Mouse (Mus musculus): Measurements from ENCODE around the gene Spef2. TPM values are rescaled to one million over a fixed set of nuclear protein-coding genes. Genes with fewer than 3 reads are reported as not detected.

The Spef2 gene
- polyA plus RNA-seq (2012): not detected in 2 replicates

DNA sequence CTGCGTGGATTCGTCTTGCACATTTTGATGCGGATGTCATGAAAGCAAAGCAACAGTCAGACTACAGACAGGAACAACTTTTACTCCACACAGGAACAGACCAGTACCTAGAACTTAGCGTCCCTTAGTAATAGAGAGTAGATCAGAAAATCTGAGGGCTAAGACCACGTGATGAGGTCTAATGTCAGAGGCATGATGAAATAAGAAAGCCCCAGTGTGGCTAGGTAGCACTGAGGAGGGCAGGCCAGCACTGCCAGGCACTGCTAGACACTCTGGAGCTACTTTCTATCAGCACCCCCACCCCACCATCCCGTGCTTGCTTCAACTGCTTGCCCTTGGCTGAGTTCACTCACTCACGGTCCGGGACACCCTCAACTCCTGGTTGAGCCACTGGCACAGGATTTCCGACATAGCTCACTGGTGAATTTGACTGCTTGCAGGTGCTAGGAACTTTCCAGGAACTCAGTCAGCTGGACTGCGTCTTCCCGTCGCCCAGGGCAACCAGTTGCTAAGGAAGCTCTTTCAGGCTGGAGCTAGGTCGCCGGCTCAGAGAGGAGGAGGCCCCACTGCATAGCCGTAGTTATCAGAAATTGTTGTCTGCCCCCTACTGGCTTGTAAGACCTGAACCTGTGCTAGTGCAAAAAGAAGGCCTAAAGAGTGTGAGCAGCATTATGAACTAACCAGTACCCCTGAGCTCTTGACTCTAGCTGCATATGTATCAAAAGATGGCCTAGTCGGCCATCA is at the start of gene Spef2:
Spef2 (minus strand) TSS at position 510 of the 744 bp plus-strand sequence.
- TF ChIP-seq GATA1 (IDR thresholded peaks at IDR 0.05; ENCODE audit: low read length): no peak

DNA sequence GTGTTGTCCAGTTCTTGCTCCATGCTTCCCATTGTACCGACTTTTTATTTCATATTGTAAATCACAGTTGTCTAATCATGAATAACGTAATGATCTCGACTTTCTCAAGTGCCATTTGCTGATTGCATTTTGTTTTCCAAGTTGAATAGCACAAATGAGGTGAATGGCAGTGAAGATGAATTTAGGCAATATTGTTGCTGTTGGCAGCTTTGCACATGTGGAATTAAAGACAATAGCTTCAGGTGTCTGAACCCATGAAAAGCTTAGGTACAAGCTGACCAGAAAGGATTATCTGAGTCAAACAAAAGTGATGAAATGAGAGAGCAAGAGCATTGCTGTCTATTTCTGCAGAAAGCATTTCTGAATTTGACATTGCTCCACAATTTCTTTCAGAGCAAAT is 45.5 kb upstream of the Spef2 start:
- no peak for TF ChIP-seq GATA1 (IDR thresholded peaks at IDR 0.05; ENCODE audit: low read length)

DNA sequence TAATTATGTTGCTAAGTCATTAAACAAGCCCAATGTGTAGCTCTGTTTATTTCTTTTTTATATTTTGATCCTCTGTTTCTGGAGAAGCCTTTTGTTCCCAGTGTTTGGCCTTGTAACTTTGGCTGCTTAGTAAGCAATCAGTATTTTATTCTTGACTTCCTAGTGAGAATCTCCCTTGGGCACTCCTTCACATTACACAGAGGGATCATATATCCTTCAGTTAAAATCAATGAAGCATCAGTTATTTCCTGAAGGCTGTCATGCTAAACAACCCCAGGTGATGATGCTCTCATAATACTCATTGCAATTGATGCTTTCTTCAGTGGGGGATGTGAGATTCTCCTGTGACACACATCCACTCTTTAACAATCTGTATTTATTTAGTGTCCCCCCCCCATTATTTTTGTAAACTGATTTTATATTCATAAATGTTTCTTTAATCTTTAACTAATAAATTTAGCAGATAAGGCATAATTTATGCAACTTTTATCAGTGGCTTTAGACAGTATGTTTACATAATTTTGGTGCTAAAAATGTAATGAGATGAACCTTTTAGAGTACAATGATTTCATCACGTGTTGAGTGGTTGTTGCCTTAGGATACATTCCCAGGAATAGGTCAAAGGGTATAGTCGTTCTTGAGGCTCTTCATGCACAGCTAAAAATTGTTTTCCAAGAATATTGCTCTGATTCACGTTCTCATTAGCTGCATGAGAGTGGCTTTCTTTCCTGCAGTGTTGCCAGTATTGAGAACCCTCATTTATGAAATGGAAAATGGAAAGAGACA is 39.8 kb upstream of the Spef2 start:
- TF ChIP-seq GATA1 (IDR thresholded peaks at IDR 0.05; ENCODE audit: low read length): no peak

DNA sequence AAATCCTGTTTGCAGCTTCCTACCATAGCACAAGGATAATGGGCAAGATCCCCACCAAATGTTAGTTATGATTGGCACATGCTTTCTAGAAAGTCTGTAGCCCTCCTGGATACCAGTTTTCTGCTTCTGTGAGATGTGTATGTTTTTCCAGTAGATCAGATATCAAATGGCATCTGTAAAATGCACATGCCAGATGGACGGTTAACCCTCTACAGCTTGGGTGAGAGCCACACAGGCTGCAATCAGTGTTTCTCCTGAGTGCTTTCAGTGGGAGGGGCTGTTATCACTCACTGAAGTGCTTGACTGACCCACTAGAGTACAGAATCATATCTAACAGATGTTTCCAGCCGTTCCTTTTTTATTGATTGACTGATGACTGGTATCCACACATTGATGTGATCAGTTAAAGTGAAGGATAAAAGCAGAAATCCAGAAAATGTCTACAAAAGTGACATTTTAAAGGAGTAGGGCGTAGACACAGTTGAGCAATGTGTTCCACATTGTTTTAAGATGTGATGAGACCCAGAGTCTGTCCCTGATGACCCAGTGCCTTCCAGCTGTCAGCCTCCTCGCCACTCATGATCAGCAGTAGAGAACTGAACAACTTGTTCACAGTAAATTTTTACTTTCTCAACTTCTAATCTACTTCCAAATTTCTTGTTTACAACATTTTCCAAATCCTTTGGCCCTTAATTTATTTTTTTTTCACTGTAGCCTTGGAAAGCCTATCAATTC is 19.7 kb upstream of the Spef2 start:
- no peak for TF ChIP-seq GATA1 (IDR thresholded peaks at IDR 0.05; ENCODE audit: low read length)

DNA sequence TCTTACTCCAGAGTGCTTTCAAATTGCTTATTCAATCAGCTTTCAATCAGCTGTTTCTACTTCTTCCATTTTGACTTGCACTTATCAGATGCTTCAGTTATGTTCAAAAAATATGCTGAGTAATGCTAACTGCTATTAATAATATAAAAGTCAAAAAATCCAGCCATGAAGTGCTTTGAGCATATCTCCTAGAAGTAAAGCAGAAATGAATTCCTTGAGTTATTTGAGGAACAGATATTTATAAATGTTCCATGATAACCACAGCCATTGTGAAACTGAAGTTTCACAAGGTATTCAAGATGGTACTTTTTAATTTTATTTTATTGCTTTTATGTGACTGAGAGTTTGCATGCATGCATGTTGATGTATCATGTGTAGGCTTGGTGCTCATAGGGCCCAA is 18.4 kb upstream of the Spef2 start:
- TF ChIP-seq GATA1 (IDR thresholded peaks at IDR 0.05; ENCODE audit: low read length): no peak

DNA sequence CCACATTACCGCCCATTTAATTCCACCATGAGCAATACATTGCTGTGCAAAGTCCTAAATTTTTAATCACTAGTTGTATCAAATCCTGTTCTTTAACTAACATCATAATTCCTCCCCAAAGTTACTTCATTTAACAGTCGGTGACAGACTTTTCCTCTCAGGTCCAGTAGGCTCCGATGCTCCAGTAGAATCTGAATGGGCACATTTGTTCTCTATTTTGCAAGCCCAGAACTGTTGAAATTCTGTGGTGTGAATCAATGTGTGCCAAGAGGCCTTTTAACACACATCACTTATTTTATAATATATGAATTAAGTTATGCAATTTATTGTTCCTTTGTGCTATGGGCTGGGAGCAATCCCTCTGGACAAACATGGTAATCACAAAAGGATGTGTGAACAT is 2.3 kb upstream of the Spef2 start:
- TF ChIP-seq GATA1 (IDR thresholded peaks at IDR 0.05; ENCODE audit: low read length): no peak

DNA sequence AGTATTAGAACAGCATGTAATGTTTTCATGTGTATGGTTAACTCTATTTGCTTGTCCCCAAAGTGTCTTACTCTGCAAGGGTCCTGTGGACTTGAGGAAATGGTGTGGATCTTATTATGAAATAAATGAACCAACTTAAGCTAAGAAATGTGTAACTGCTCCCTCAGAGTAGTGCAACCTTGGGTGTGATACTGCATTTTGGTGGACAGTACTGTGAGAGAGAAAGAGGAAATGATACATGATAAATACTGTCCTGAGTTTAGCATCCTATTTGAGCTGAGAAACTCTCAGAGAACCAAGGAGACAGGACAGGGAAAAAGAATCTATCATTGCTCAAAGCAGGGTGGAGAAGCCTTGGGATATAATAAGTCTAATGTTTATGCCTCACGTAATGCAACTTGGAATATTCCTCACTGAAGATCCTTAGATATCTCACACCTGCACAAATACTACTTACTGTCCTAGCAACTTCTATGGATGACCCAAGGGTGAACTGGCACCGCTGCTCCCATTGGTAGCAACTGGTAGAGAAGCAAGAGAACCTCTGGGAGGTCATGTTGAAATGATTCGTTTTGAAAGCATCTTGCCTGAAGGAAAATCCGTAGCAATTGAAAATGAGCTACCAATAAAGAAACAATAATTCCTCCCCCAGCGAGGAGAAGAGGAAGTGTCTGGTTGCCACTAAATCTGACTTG is 1.1 kb downstream of the Spef2 start:
- no peak for TF ChIP-seq GATA1 (IDR thresholded peaks at IDR 0.05; ENCODE audit: low read length)

DNA sequence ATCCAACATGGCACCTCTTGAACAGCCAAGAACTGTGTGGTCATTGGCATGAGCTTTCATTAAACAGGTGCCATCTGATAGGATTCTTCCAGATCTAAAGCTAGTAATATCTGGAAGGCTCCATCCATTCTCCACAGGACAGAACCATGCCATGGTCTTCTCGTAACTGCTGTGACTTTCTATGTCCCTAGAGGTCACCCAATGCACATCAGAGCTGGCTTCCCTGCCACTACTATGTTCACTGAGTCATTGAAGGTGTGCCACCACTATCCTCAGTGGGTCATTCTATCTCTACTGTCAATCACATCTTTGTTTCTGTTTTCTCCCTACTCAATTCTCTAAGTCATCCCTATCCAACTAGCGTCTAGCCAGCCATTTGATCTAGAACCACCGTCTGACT is 6.5 kb downstream of the Spef2 start:
- TF ChIP-seq GATA1 (IDR thresholded peaks at IDR 0.05; ENCODE audit: low read length): no peak

DNA sequence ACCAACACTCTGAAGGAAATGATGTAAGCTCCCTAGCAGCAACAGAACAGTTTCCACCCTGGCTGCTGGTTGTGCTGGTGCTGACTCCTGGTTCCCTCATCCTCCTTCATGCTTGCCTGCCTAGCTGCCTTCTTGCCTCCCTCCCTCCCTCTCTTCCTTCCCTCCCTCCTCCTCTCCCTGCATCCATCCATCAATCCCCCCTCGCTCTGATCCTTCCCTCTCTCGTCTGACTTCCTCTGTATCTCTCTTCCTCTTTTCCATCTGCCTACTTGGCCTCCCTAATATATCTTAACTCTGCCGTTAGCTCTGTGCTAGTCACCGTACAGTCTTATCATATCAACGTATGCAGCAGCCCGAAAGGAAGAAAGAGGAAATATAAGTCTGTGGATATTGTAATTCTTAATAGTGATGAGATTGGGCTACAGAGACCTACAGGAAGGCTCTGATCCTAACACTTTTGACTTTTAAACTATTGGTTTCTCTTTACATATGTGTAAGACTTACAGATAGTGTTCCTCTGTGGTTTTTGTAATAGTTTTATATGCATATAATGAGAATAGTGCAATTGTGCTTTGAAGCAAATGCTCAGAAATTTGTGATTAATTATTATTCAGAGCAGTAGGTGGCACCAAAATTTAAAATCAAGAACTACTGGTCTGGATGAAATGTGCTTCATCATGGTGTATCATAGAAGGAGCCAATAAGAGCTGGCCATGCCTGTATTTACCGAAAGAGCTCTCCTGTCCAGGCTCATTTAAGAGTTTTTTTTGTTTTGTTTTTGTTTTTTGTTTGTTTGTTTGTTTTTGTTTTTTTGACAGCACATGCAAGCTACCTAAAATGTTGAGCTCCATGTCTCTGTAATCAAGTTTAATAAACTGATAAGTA is 33.9 kb downstream of the Spef2 start:
- no peak for TF ChIP-seq GATA1 (IDR thresholded peaks at IDR 0.05; ENCODE audit: low read length)

DNA sequence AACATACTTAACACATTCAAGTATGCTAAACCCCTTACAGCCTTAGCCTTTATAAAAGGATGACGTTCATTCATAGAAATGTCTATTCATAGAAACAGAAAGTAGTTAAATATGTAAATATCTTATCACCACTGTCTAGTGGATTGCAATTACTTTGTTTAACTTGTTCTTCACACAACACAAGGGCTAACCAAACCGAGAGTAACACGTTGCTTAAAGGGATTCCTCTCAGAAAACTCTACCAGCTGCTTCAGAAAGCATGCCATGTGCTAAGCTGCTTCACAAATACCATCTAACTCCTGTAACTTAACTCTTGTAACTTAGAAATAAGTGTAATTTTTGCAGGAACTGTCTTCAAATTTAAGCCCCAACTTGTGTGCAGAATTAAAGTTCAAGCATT is 35.0 kb downstream of the Spef2 start:
- TF ChIP-seq GATA1 (IDR thresholded peaks at IDR 0.05; ENCODE audit: low read length): no peak

DNA sequence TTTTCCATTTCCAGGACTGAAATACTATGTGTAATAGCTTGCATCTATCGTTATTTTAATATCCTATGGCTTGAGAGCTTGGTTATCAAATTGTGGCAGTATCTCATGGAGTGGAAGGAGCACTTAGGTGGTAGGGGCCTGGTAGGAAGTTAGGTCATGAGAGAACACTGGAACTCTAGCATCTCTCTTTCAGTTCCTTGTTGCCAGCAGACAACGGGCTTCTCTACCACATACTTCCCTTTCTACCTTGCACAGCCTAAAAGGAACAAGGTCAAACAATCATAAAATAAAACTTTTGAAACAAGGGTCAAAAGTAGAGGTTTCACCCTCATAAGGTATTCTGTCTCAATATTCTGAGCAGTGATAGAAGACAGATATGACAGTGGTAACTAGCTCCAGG is 38.3 kb downstream of the Spef2 start:
- no peak for TF ChIP-seq GATA1 (IDR thresholded peaks at IDR 0.05; ENCODE audit: low read length)

DNA sequence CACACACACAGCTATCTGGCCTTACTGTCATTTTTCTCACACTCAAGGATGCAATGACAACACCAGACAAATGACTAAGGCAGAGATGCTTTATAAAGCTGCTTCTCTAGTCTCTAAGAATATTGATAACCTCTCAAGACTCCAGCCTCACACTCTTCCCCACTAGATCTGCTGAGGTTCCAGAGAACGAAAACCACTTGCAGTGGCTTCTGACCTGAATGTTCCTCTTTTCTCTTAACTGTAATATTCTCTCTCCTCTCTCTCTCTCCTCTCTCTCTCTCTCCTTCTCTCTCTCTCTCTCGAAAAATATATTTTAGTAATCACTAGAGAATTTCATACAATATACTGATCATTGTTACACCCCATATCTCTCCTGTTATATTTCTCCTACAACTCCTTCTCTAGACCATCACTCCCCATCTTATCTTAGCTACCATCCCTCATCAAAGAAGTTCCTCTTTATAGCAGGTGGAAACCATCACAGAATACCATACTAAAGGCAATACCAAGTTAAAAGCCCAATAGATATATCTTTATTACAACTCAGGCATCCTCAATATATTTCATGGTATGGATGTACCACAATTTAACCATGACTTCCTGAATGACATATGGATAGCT is 42.7 kb downstream of the Spef2 start:
- no peak for TF ChIP-seq GATA1 (IDR thresholded peaks at IDR 0.05; ENCODE audit: low read length)

DNA sequence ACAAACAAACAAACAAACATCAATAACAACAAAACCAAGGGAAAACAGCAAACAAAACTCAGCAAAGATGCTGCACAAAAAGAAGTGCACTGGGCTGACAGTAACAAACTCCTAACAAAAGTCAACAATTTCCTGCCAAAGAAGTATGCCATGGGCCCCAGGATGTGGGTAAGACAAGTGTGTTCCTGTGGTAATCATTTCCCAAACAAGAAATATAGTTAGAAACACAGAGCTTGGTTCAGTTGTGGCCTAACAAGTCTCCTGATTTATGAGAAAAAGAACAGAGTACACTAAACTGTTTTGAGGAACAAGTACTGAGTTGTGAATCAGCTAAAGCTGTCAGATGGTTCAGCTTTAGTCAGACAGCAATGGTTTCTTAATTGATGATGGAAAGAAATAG is 46.8 kb downstream of the Spef2 start:
- no peak for TF ChIP-seq GATA1 (IDR thresholded peaks at IDR 0.05; ENCODE audit: low read length)

DNA sequence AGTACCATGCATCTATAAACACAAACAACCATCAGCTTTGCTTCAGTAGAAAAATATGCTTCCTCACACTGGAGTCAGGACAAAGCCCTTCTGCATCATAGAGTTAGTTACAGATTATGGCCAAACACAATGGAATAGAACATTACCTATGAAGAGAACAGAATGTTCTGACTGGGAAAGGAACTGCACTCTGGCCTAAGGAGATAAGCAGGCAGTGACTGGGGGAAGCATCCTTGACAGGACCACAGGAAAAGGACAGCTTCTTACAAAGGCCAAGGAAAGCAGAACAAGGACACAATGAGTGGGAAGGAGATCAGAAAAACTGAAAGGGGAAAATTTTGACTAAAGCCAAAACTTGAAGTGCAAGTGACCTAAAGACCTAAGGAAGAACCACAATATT is 56.9 kb downstream of the Spef2 start:
- no peak for TF ChIP-seq GATA1 (IDR thresholded peaks at IDR 0.05; ENCODE audit: low read length)
